Mouse (Mus musculus) stomach, embryonic 16.5 days (tissue): ENCODE measurements around the gene Anks1b. TPM values are rescaled to one million over a fixed set of nuclear protein-coding genes. Genes with fewer than 3 reads are reported as not detected.
A peak's percentile ranks its signal among the peaks of the same experiment; 100 is the strongest.

Experiments
- ATAC-seq: fragments of 200-750 bp; cut with Nextera tagmentation; 2 replicates; pipeline ENCODE4 v1.8.0; 2017; ENCODE audit warnings: moderate number of reproducible peaks, moderate TSS enrichment; ENCODE audit not compliant: insufficient read depth, low FRiP score
- H3K27ac ChIP-seq: fragments of 300-500 bp; sonication (generic); 2 replicates; pipeline ENCODE4 v1.5.1; 2014; ENCODE audit warnings: low read length
- H3K27me3 ChIP-seq: fragments of 300-500 bp; sonication (generic); 2 replicates; pipeline ENCODE4 v1.6.1; 2014; ENCODE audit warnings: low read length, control low read depth, mixed read lengths; ENCODE audit not compliant: control insufficient read depth, insufficient read depth
- H3K36me3 ChIP-seq: fragments of 300-500 bp; sonication (generic); 2 replicates; pipeline ENCODE4 v1.6.1; 2014; ENCODE audit warnings: low read length; ENCODE audit not compliant: control insufficient read depth, insufficient read depth
- H3K4me1 ChIP-seq: fragments of 300-500 bp; sonication (generic); 2 replicates; pipeline ENCODE4 v1.6.1; 2014; ENCODE audit warnings: low read length, control low read depth, mixed read lengths; ENCODE audit not compliant: control insufficient read depth, insufficient read depth
- H3K4me2 ChIP-seq: fragments of 300-500 bp; sonication (generic); 2 replicates; pipeline ENCODE4 v1.6.1; 2014; ENCODE audit warnings: low read depth, low read length, mixed read lengths
- H3K4me3 ChIP-seq: fragments of 300-500 bp; sonication (generic); replicated peaks from 2 replicates; pipeline ENCODE4 v1.5.1; 2014; ENCODE audit warnings: mild to moderate bottlenecking, low read length
- H3K9ac ChIP-seq: fragments of 300-500 bp; sonication (generic); 2 replicates; pipeline ENCODE4 v1.6.1; 2014; ENCODE audit warnings: low read length
- H3K9me3 ChIP-seq: fragments of 300-500 bp; sonication (generic); replicated peaks from 2 replicates; pipeline ENCODE4 v1.6.1; 2016; ENCODE audit warnings: low read length, control low read depth; ENCODE audit not compliant: control insufficient read depth
- WGBS: fragments of 180-500 bp; shearing (Covaris S2); extraction: QIAGEN DNeasy Blood & Tissue Kit; methylation state at CpG from one replicate; pipeline ENCODE4 v1.1.7; 2014; 5-methylcytosine and 5-hydroxymethylcytosine counted together
- polyA plus RNA-seq: library from polyadenylated mRNA; unstranded; fragments of >200 nt; fragmentation: Nextera tagmentation; extraction: Ambion mirVana; gene quantifications from 2 replicates; pipeline ENCODE4 v1.2.1, GENCODE M21; 2015

Anks1b gene
- polyA plus RNA-seq, 1 experiment from 2014 or later = 1.4 TPM

GRCm38 (mm10) chr10:90829394-90830267, 956.3 kb downstream of the Anks1b start:
- Histone ChIP-seq H3K4me3 (peak overlapping the region; percentile 52), H3K4me1 (no peaks in the 10 kb centered on the region), H3K36me3 (no peaks in the 10 kb centered on the region), H3K27ac (no peak overlapping the region), H3K4me2 (peak overlapping the region; percentile 87), H3K27me3 (peaks cover 59% of the 10 kb centered on the region), H3K9me3 (no peaks in the 10 kb centered on the region), H3K9ac (peak overlapping the region; percentile 33; the same call in 1 of the 2 replicates)
- ATAC-seq = peak; percentile 76; the same call in 1 of the 2 replicates
- under 1% methylated on average over 47 of the region's 76 CpGs for WGBS

GRCm38 (mm10) chr10:90830268-90830585, 956.9 kb downstream of the Anks1b start:
- Histone ChIP-seq H3K4me1 (no peaks in the 10 kb centered on the region), H3K36me3 (no peaks in the 10 kb centered on the region), H3K9ac (no peak overlapping the region), H3K27ac (no peak overlapping the region), H3K9me3 (no peaks in the 10 kb centered on the region), H3K4me2 (no peak overlapping the region), H3K4me3 (0 out of 2 replicates have a peak overlapping the region, but pooled peaks have one; percentile 52), H3K27me3 (peaks cover 59% of the 10 kb centered on the region)
- ATAC-seq = no peak
- 2% methylated on average over 11 of the region's 11 CpGs for WGBS

GRCm38 (mm10) chr10:90830591-90831287, 957.4 kb downstream of the Anks1b start:
- H3K36me3 ChIP-seq = no peaks in the 10 kb centered on the region
- whole genome bisulfite sequencing = 4% methylated on average over 21 of the region's 21 CpGs
- no peaks in the 10 kb centered on the region for H3K9me3 ChIP-seq
- H3K4me3 ChIP-seq = no peak overlapping the region
- H3K27me3 ChIP-seq = peaks cover 59% of the 10 kb centered on the region
- no peak overlapping the region for H3K9ac ChIP-seq
- H3K4me1 ChIP-seq = no peaks in the 10 kb centered on the region
- no peak overlapping the region for H3K4me2 ChIP-seq
- no peak for ATAC-seq
- H3K27ac ChIP-seq = no peak overlapping the region

GRCm38 (mm10) chr10:90831288-90831626, 957.9 kb downstream of the Anks1b start:
- H3K27ac ChIP-seq = no peak overlapping the region
- H3K36me3 ChIP-seq = no peaks in the 10 kb centered on the region
- H3K9me3 ChIP-seq = no peaks in the 10 kb centered on the region
- no peaks in the 10 kb centered on the region for H3K4me1 ChIP-seq
- WGBS = 18% methylated on average over 2 of the region's 2 CpGs
- no peak overlapping the region for H3K4me2 ChIP-seq
- peaks cover 59% of the 10 kb centered on the region for H3K27me3 ChIP-seq
- H3K4me3 ChIP-seq = no peak overlapping the region
- no peak for ATAC-seq
- no peak overlapping the region for H3K9ac ChIP-seq

GRCm38 (mm10) chr10:90834306-90834705, 961.0 kb downstream of the Anks1b start:
- Histone ChIP-seq H3K27ac (no peak overlapping the region), H3K9ac (no peak overlapping the region), H3K4me3 (no peak overlapping the region), H3K4me2 (no peak overlapping the region), H3K9me3 (no peaks in the 10 kb centered on the region), H3K27me3 (peaks cover 31% of the 10 kb centered on the region), H3K36me3 (no peaks in the 10 kb centered on the region), H3K4me1 (no peaks in the 10 kb centered on the region)
- no peak for ATAC-seq
- WGBS = 30% methylated on average over 5 of the region's 5 CpGs

GRCm38 (mm10) chr10:90835195-90835594, 961.9 kb downstream of the Anks1b start:
- Histone ChIP-seq H3K27me3 (peaks cover 23% of the 10 kb centered on the region), H3K4me2 (no peak overlapping the region), H3K36me3 (no peaks in the 10 kb centered on the region), H3K4me1 (no peaks in the 10 kb centered on the region), H3K4me3 (no peak overlapping the region), H3K27ac (no peak overlapping the region), H3K9me3 (no peaks in the 10 kb centered on the region), H3K9ac (no peak overlapping the region)
- ATAC-seq = no peak

GRCm38 (mm10) chr10:90839611-90840335, 966.5 kb downstream of the Anks1b start:
- Histone ChIP-seq H3K36me3 (no peaks in the 10 kb centered on the region), H3K4me3 (no peak overlapping the region), H3K9ac (no peak overlapping the region), H3K9me3 (peaks cover 5% of the 10 kb centered on the region; the same call in 1 of the 2 replicates), H3K27ac (no peak overlapping the region), H3K4me1 (no peaks in the 10 kb centered on the region), H3K27me3 (no peaks in the 10 kb centered on the region), H3K4me2 (no peak overlapping the region)
- 75% methylated on average over 9 of the region's 9 CpGs for WGBS
- ATAC-seq = no peak

GRCm38 (mm10) chr10:90842398-90842797, 969.1 kb downstream of the Anks1b start:
- Histone ChIP-seq H3K9ac (no peak overlapping the region), H3K27me3 (no peaks in the 10 kb centered on the region), H3K4me1 (no peaks in the 10 kb centered on the region), H3K36me3 (no peaks in the 10 kb centered on the region), H3K4me2 (no peak overlapping the region), H3K27ac (no peak overlapping the region), H3K9me3 (peaks cover 5% of the 10 kb centered on the region; the same call in 1 of the 2 replicates), H3K4me3 (no peak overlapping the region)
- ATAC-seq = no peak
- 65% methylated on average over 2 of the region's 2 CpGs for WGBS

GRCm38 (mm10) chr10:90851077-90851476, 977.8 kb downstream of the Anks1b start:
- ATAC-seq = no peak
- WGBS = 87% methylated on average over 6 of the region's 6 CpGs

More at GRCm38 (mm10) chr10:90851077-90851476, 977.8 kb downstream of the Anks1b start:
- no peaks in the 10 kb centered on the region for H3K27me3 ChIP-seq
- H3K27ac ChIP-seq = no peak overlapping the region
- no peak overlapping the region for H3K9ac ChIP-seq
- no peaks in the 10 kb centered on the region for H3K36me3 ChIP-seq
- H3K4me1 ChIP-seq = no peaks in the 10 kb centered on the region
- H3K4me3 ChIP-seq = no peak overlapping the region
- no peaks in the 10 kb centered on the region for H3K9me3 ChIP-seq
- no peak overlapping the region for H3K4me2 ChIP-seq
